Mouse (Mus musculus) liver, postnatal 0 days (tissue): ENCODE measurements around the gene Kat6b.

ENCODE experiments used
- CTCF ChIP-seq: sonication (generic); IDR thresholded peaks from 2 replicates; pipeline ENCODE4 v1.5.1; 2016; ENCODE audit warnings: antibody characterized with exemption, low read depth
- EP300 ChIP-seq: IDR thresholded peaks from 2 replicates; pipeline ENCODE4 v1.6.1; 2016; ENCODE audit warnings: antibody characterized with exemption, low read depth, mild to moderate bottlenecking

GRCm38 (mm10) chr14:21520496-21520895 lies 39.3 kb downstream of the Kat6b start:
- TF ChIP-seq CTCF (no peak), EP300 (no peak)
